Mouse (Mus musculus) hindbrain, embryonic 14.5 days (tissue): ENCODE results near the gene Zfp965. TPM values are rescaled to one million over a fixed set of nuclear protein-coding genes. Genes with fewer than 3 reads are reported as not detected.
"Not testable (repeated sequence)": the region's sequence is repeated elsewhere in the genome, so short reads cannot be mapped to it uniquely, and the experiment has no call there.

Experiments used
- ATAC-seq: fragments of 200-750 bp; cut with Nextera tagmentation; 2 replicates; pipeline ENCODE4 v1.8.0; 2017; ENCODE audit warnings: moderate number of reproducible peaks, mild to moderate bottlenecking, moderate TSS enrichment, moderate library complexity; ENCODE audit not compliant: low FRiP score
- DNase-seq: peaks from one replicate; pipeline ENCODE4 v3.0.0-alpha.2; 2015; ENCODE audit warnings: low spot score
- H3K27ac ChIP-seq: fragments of 300-500 bp; sonication (generic); 2 replicates; pipeline ENCODE4 v1.5.1; 2014; ENCODE audit warnings: mild to moderate bottlenecking, moderate library complexity
- H3K27me3 ChIP-seq: fragments of 300-500 bp; sonication (generic); 2 replicates; pipeline ENCODE4 v1.6.1; 2014; ENCODE audit warnings: mild to moderate bottlenecking, low read length, mixed read lengths; ENCODE audit not compliant: control insufficient read depth, insufficient read depth
- H3K36me3 ChIP-seq: fragments of 300-500 bp; sonication (generic); replicated peaks from 2 replicates; pipeline ENCODE4 v1.6.1; 2014; ENCODE audit not compliant: control insufficient read depth, insufficient read depth
- H3K4me1 ChIP-seq: fragments of 300-500 bp; sonication (generic); replicated peaks from 2 replicates; pipeline ENCODE4 v1.6.1; 2014; ENCODE audit warnings: antibody characterized with exemption, low read length, mixed read lengths; ENCODE audit not compliant: control insufficient read depth, insufficient read depth
- H3K4me2 ChIP-seq: fragments of 300-500 bp; sonication (generic); replicated peaks from 2 replicates; pipeline ENCODE4 v1.6.1; 2014; ENCODE audit warnings: mild to moderate bottlenecking, moderate library complexity
- H3K4me3 ChIP-seq: fragments of 300-500 bp; sonication (generic); replicated peaks from 2 replicates; pipeline ENCODE4 v1.5.1; 2014; ENCODE audit warnings: mild to moderate bottlenecking, low read length
- H3K9ac ChIP-seq: fragments of 300-500 bp; sonication (generic); 2 replicates; pipeline ENCODE4 v1.6.1; 2014
- H3K9me3 ChIP-seq: fragments of 300-500 bp; sonication (generic); 2 replicates; pipeline ENCODE4 v1.6.1; 2016; ENCODE audit warnings: low read length; ENCODE audit not compliant: control insufficient read depth
- WGBS: fragments of 180-500 bp; shearing (Covaris S2); extraction: QIAGEN DNeasy Blood & Tissue Kit; methylation state at CpG from one replicate; pipeline ENCODE4 v1.1.7; 2014; 5-methylcytosine and 5-hydroxymethylcytosine counted together
- polyA plus RNA-seq: library from polyadenylated mRNA; unstranded; fragments of >200 nt; fragmentation: Nextera tagmentation; extraction: Ambion mirVana; gene quantifications from 2 replicates; pipeline ENCODE4 v1.2.1, GENCODE M21; 2014

The Zfp965 gene
- 7.4 and 8.5 TPM in 2 replicates for polyA plus RNA-seq

- not testable (repeated sequence) for H3K4me2 ChIP-seq, H3K27ac ChIP-seq, H3K9me3 ChIP-seq, DNase-seq, H3K36me3 ChIP-seq, ATAC-seq, H3K4me1 ChIP-seq, H3K9ac ChIP-seq, H3K27me3 ChIP-seq, H3K4me3 ChIP-seq
- no CpG with 5 or more reads among the region's 6 CpGs for WGBS
Observed at GRCm38 (mm10) chr2:175469685-175470084, at the start of gene Zfp965. Zfp965 (plus strand) TSS chr2:175469985.

- H3K4me1 ChIP-seq, H3K27me3 ChIP-seq, H3K9ac ChIP-seq, H3K4me2 ChIP-seq, ATAC-seq, H3K9me3 ChIP-seq, H3K27ac ChIP-seq, H3K4me3 ChIP-seq, DNase-seq, H3K36me3 ChIP-seq: not testable (repeated sequence)
- no CpG with 5 or more reads among the region's 4 CpGs for WGBS
Observed at GRCm38 (mm10) chr2:175435707-175436106, 34.1 kb upstream of the Zfp965 start, which contains the start of gene Gm4724. Gm4724 (minus strand) TSS chr2:175435807.

Other genes with a start within 250 kb of the Zfp965 start
- gene Gm14440, start 194.9 kb upstream of the Zfp965 start, polyA plus RNA-seq: 0.33 and 1.0 TPM in 2 replicates
- gene Gm4631, start 131.8 kb upstream of the Zfp965 start, polyA plus RNA-seq: 22.7 and 26.3 TPM in 2 replicates
- 3.8 and 5.8 TPM in 2 replicates for gene Zfp968, start 97.5 kb upstream of the Zfp965 start, polyA plus RNA-seq
- 14.6 and 20.9 TPM in 2 replicates for gene Gm4724, start 34.2 kb upstream of the Zfp965 start, polyA plus RNA-seq
- gene Gm11007, start 174.0 kb downstream of the Zfp965 start, polyA plus RNA-seq: not detected in 2 replicates
- 4.8 and 11.9 TPM in 2 replicates for gene Zfp969, start 233.7 kb downstream of the Zfp965 start, polyA plus RNA-seq